Mouse (Mus musculus) CD8-positive naive resting alpha-beta T cell, adult 2 months (primary cell): ENCODE results near the gene Skint5.
"Not testable (repeated sequence)": the region's sequence is repeated elsewhere in the genome, so short reads cannot be mapped to it uniquely, and the experiment has no call there.

Experiments
- DNase-seq, 2 experiments: peaks; one replicate each; pipeline ENCODE4 v3.0.0; 2022; ENCODE audit warnings: low read depth in 2 of 2, low spot score in 2 of 2

Skint5 gene

GRCm38 (mm10) chr4:113999403-113999802, at the start of gene Skint5:
TSS of gene Skint5 (minus strand) at chr4:113999503.
- no peak for DNase-seq

- no peak for DNase-seq
Observed at GRCm38 (mm10) chr4:113957343-113957742, 42.0 kb downstream of the Skint5 start.

GRCm38 (mm10) chr4:113764182-113764581, 235.1 kb downstream of the Skint5 start:
- no peak for DNase-seq

GRCm38 (mm10) chr4:113763684-113764083, 235.6 kb downstream of the Skint5 start:
- no peak for DNase-seq

- not testable (repeated sequence) for DNase-seq
Observed at GRCm38 (mm10) chr4:113448230-113448629, 551.1 kb downstream of the Skint5 start.
